Mouse (Mus musculus) MEL (cell line): ENCODE measurements at regions not wholly inside any gene's neighbourhood (a gene's known extent, or its start where the extent isn't known, plus 50 kb on each side); places are given as distances from the start of the nearest gene placed in this dataset.

Experiments used
- DNase-seq: peaks from one replicate; pipeline ENCODE4 v3.0.0; 2011; ENCODE audit warnings: low read depth, low spot score
- H3K27ac ChIP-seq: 2 replicates; pipeline ENCODE4 v1.5.1; 2012; ENCODE audit warnings: low read depth, mild to moderate bottlenecking, control low read depth, low read length, moderate library complexity; ENCODE audit not compliant: control insufficient read depth
- H3K27me3 ChIP-seq, 2 experiments: fragments of 150-350 bp in 1 of 2; sonication (generic) in 1 of 2; 2 replicates each; pipeline ENCODE4 v1.6.1; 2012; ENCODE audit warnings: low read length in 2 of 2, mild to moderate bottlenecking in 2 of 2, improper control_type of control experiment in 1 of 2, moderate library complexity in 1 of 2; ENCODE audit not compliant: insufficient read depth in 2 of 2, control insufficient read depth in 1 of 2
- H3K36me3 ChIP-seq, 2 experiments: 2 replicates each; pipeline ENCODE4 v1.6.1; 2012 to 2014; ENCODE audit warnings: low read length in 2 of 2, improper control_type of control experiment in 1 of 2, inconsistent platforms in 1 of 2, mild to moderate bottlenecking in 1 of 2; ENCODE audit not compliant: insufficient read depth in 2 of 2, control insufficient read depth in 1 of 2
- H3K4me1 ChIP-seq, 2 experiments: fragments of 150-350 bp in 1 of 2; sonication (generic) in 1 of 2; 2 replicates each; pipeline ENCODE4 v1.6.1; 2012; ENCODE audit warnings: low read length in 2 of 2, improper control_type of control experiment in 1 of 2, mild to moderate bottlenecking in 1 of 2; ENCODE audit not compliant: insufficient read depth in 2 of 2, control insufficient read depth in 1 of 2
- H3K4me3 ChIP-seq, 2 experiments: fragments of 150-350 bp in 1 of 2; sonication (generic) in 1 of 2; 2 replicates each; pipeline ENCODE4 v1.5.1; 2012; ENCODE audit warnings: low read depth in 2 of 2, low read length in 2 of 2, mild to moderate bottlenecking in 2 of 2, moderate library complexity in 2 of 2, control low read depth in 1 of 2, improper control_type of control experiment in 1 of 2; ENCODE audit not compliant: control insufficient read depth in 1 of 2, insufficient read depth in 1 of 2
- H3K79me2 ChIP-seq: 2 replicates; pipeline ENCODE4 v1.6.1; 2012; ENCODE audit warnings: mild to moderate bottlenecking, low read length, moderate library complexity; ENCODE audit not compliant: control insufficient read depth, poor library complexity, insufficient read depth
- H3K9ac ChIP-seq: 2 replicates; pipeline ENCODE4 v1.6.1; 2012; ENCODE audit warnings: low read depth, mild to moderate bottlenecking, control low read depth, low read length, moderate library complexity; ENCODE audit not compliant: control insufficient read depth, poor library complexity, severe bottlenecking
- H3K9me3 ChIP-seq: fragments of 150-350 bp; sonication (generic); replicated peaks from 2 replicates; pipeline ENCODE4 v1.6.1; 2012; ENCODE audit warnings: mild to moderate bottlenecking, low read length, improper control_type of control experiment, moderate library complexity; ENCODE audit not compliant: insufficient read depth
- BHLHE40 ChIP-seq: IDR thresholded peaks from 2 replicates; pipeline ENCODE4 v1.6.1; 2012; ENCODE audit warnings: low read depth, mild to moderate bottlenecking, inconsistent platforms, low read length, improper control_type of control experiment, borderline replicate concordance
- CTCF ChIP-seq, 3 experiments: IDR thresholded peaks in 2 of 3; conservative IDR thresholded peaks in 1 of 3; 2 replicates each; pipeline ENCODE4 v1.5.1; 2011 to 2012; ENCODE audit warnings: low read length in 3 of 3, low read depth in 2 of 3, mild to moderate bottlenecking in 2 of 3, improper control_type of control experiment in 1 of 3, inconsistent platforms in 1 of 3, mixed read lengths in 1 of 3, moderate library complexity in 1 of 3; ENCODE audit not compliant: control insufficient read depth in 1 of 3, insufficient read depth in 1 of 3, poor library complexity in 1 of 3, severe bottlenecking in 1 of 3
- GABPA ChIP-seq: IDR thresholded peaks from 2 replicates; pipeline ENCODE4 v1.6.1; 2012; ENCODE audit warnings: low read depth, mild to moderate bottlenecking, inconsistent platforms, low read length, improper control_type of control experiment, moderate library complexity
- MAZ ChIP-seq: IDR thresholded peaks from 2 replicates; pipeline ENCODE4 v1.6.1; 2012; ENCODE audit warnings: low read depth, mild to moderate bottlenecking, inconsistent platforms, low read length, improper control_type of control experiment
- MEF2A ChIP-seq: IDR thresholded peaks from 2 replicates; pipeline ENCODE4 v1.6.1; 2014; ENCODE audit warnings: low read depth, mild to moderate bottlenecking, inconsistent platforms, low read length, improper control_type of control experiment; ENCODE audit not compliant: poor library complexity, insufficient replicate concordance, severe bottlenecking; ENCODE audit errors: extremely low read depth
- MYB ChIP-seq: IDR thresholded peaks from 2 replicates; pipeline ENCODE4 v1.6.1; 2011; ENCODE audit warnings: mild to moderate bottlenecking, low read depth, low read length, improper control_type of control experiment
- MYC ChIP-seq: IDR thresholded peaks from 2 replicates; pipeline ENCODE4 v1.6.1; 2011; ENCODE audit warnings: low read depth, mild to moderate bottlenecking, low read length, improper control_type of control experiment, moderate library complexity
- NELFE ChIP-seq: IDR thresholded peaks from 2 replicates; pipeline ENCODE4 v1.6.1; 2011; ENCODE audit warnings: low read depth, low read length, improper control_type of control experiment
- SIN3A ChIP-seq: IDR thresholded peaks from 2 replicates; pipeline ENCODE4 v1.6.1; 2012; ENCODE audit warnings: low read length, improper control_type of control experiment, inconsistent platforms
- TCF12 ChIP-seq: IDR thresholded peaks from 2 replicates; pipeline ENCODE4 v1.6.1; 2014; ENCODE audit warnings: low read depth, mild to moderate bottlenecking, inconsistent platforms, low read length, improper control_type of control experiment, moderate library complexity
- UBTF ChIP-seq: IDR thresholded peaks from 2 replicates; pipeline ENCODE4 v1.6.1; 2012; ENCODE audit warnings: low read depth, mild to moderate bottlenecking, inconsistent platforms, low read length, improper control_type of control experiment, moderate library complexity, borderline replicate concordance; ENCODE audit not compliant: insufficient read depth
- USF1 ChIP-seq: IDR thresholded peaks from 2 replicates; pipeline ENCODE4 v1.6.1; 2014; ENCODE audit warnings: low read depth, mild to moderate bottlenecking, inconsistent platforms, low read length, improper control_type of control experiment, moderate library complexity
- ZC3H11A ChIP-seq: IDR thresholded peaks from 2 replicates; pipeline ENCODE4 v1.6.1; 2012; ENCODE audit warnings: low read depth, mild to moderate bottlenecking, inconsistent platforms, low read length, improper control_type of control experiment
- ZMIZ1 ChIP-seq: IDR thresholded peaks from 2 replicates; pipeline ENCODE4 v1.6.1; 2012; ENCODE audit warnings: low read depth, mild to moderate bottlenecking, inconsistent platforms, low read length, improper control_type of control experiment, moderate library complexity

DNA sequence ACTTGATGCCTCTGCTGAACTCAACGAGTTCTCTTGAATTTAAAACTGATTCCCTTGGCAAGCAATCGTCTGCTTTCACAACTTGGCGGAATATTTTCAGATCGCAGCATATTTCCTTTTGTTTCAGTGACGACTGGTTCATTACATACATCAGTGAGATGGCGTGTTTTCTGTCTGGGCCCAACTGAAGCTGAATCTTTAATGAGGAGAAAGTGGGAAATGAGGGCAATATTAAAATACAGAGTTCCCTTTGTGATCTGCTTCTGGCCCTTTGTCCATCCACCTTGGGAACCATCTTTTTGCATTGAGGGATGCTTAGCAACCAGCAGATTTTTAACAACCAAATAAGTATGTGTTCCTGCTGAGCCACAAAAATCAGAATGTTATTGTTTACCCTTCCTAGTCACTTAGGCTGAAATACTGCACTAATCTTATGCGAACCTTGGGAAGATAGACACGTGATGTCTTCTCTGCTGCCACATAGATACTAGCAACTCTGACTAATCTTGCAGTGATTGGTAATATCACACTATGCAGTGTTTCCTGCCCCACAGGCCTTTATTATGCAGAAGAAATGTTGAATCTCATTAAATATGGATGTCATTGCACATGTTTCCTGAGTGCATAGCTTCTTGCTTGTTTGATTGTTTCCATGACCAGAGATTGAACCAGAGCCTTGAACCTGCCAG, 267.8 kb upstream of the Atp2b1 start:
- no peak for TF ChIP-seq UBTF
- TF ChIP-seq ZMIZ1, result no peak
- TF ChIP-seq TCF12, result no peak
- 0 out of 2 replicates have a peak, but pooled peaks have one; percentile 10 for TF ChIP-seq BHLHE40
- no peak for TF ChIP-seq NELFE
- no peak for TF ChIP-seq CTCF (IDR thresholded peaks at IDR 0.05 in 2 of 3, conservative IDR thresholded peaks at IDR 0.05 in 1 of 3; ENCODE audit: control insufficient read depth in 1 of 3, insufficient read depth in 1 of 3, low read depth in 2 of 3, low read length in 3 of 3, poor library complexity in 1 of 3, severe bottlenecking in 1 of 3)
- no peak for TF ChIP-seq MEF2A
- TF ChIP-seq USF1, result peak; percentile 28; the same call in 1 of the 2 replicates
- TF ChIP-seq GABPA, result no peak
- no peaks in the 10 kb centered on the region for H3K27me3 ChIP-seq
- no peaks in the 10 kb centered on the region for H3K36me3 ChIP-seq
- no peaks in the 10 kb centered on the region for H3K4me1 ChIP-seq
- no peak for DNase-seq
- no peak overlapping the region for H3K9ac ChIP-seq
- H3K9me3 ChIP-seq, result no peaks in the 10 kb centered on the region
- no peak overlapping the region for H3K4me3 ChIP-seq
- H3K27ac ChIP-seq, result no peak overlapping the region
- no peaks in the 10 kb centered on the region for H3K79me2 ChIP-seq

DNA sequence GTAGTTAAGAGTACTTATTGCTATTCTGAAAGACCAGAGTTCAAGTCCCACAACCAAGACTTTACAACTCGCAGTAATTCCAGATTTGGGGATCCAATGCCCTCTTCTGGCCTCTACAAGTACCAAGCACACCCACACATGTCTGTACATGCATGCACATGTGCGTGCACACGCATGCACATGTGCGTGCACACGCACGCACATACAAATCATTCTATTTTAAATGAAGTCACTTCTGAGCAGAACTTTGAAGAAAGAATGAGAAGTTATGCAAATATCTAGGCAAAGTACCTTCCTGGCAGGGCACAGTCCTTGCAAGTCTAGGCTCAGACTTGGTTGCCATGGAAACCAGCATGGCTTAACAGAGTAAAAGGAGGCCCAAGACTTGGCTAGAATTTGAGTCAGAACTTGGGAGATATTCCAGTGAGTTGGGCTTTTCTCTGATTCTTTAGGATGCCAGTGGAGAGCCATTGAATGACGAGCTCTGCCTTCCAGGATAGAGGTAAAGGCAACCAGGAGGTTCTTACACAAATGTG, 265.4 kb upstream of the Atp2b1 start:
- H3K4me1 ChIP-seq, result 0 out of 4 replicates have a peak, but pooled peaks cover 0 to 3% of the 10 kb centered on the region in 2 experiments
- no peak overlapping the region for H3K9ac ChIP-seq
- H3K4me3 ChIP-seq, result no peak overlapping the region
- TF ChIP-seq MYB, result no peak
- TF ChIP-seq MAZ, result no peak
- no peak for TF ChIP-seq SIN3A
- TF ChIP-seq BHLHE40, result no peak
- no peak for TF ChIP-seq ZC3H11A
- no peak for TF ChIP-seq MYC
- no peak for TF ChIP-seq USF1
- H3K27me3 ChIP-seq, result no peaks in the 10 kb centered on the region
- H3K36me3 ChIP-seq, result no peaks in the 10 kb centered on the region
- H3K9me3 ChIP-seq, result no peaks in the 10 kb centered on the region
- no peak for DNase-seq
- H3K79me2 ChIP-seq, result no peaks in the 10 kb centered on the region
- H3K27ac ChIP-seq, result no peak overlapping the region
